ENCODE assay signal across 10 mouse cellular contexts in the genomic region with DNA sequence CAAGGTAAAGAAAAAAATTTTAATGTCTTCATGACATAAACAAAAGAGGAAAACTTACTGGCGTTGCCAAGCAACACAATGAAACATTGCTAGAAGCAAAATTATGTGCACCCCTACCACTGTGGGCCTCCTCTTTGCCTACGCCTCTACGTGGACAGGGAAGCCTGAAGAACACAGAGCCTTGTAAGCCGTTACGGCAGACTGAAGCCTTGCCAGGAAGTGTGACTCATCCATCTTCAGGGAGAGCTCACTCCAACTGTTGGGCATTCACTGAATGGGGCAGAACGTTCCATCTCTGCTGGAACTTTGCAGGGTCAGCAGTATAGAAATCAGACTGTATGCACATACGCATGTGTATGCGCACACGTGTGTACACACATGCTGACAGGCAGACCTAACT. TPM values are rescaled to one million over a fixed set of nuclear protein-coding genes. Genes with fewer than 3 reads are reported as not detected.
DNase-seq lines count a peak whose midpoint lies in the region; ATAC-seq and TF ChIP-seq lines count a peak whose summit lies in the region.
"Had no signal": no experiment of that assay in that cellular context is flagged by ENCODE, and none has a peak within 500 bp of the region (broad histone marks: within the 10 kb centered on the region; RNA-seq: fewer than 3 reads in every experiment).

No protein-coding gene starts in this region.

- H3K9ac ChIP-seq in kidney, postnatal 0 days (ENCODE audit: low read depth, low read length): no peak overlapping the region
- no peak overlapping the region for H3K9ac ChIP-seq in intestine, embryonic 15.5 days
- H3K9ac ChIP-seq: embryonic facial prominence, embryonic 12.5 days; liver, embryonic 13.5 days had no signal

- no peak for TF ChIP-seq POLR2A in myocyte (IDR thresholded peaks at IDR 0.05; ENCODE audit: insufficient read length, low read depth)

- WGBS in kidney, postnatal 0 days: 65% methylated on average over 9 of the region's 9 CpGs
- 45% methylated on average over 9 of the region's 9 CpGs for WGBS in intestine, embryonic 15.5 days

- H3K4me1 ChIP-seq in kidney, postnatal 0 days (replicated peaks; ENCODE audit: insufficient read depth, low read length): peaks cover 14% of the 10 kb centered on the region; the same call in 1 of the 2 replicates
- peaks cover 27% of the 10 kb centered on the region for H3K4me1 ChIP-seq in intestine, embryonic 15.5 days (replicated peaks)

- DNase-seq in kidney, postnatal 0 days (ENCODE audit: low spot score): peak; percentile 35
- DNase-seq in kidney, adult 9 months: no peak
- peak; percentile 25 for DNase-seq in c-Kit-positive CD71-negative TER-119-negative erythroid progenitor cells, embryonic 14.5 days (ENCODE audit: low read depth)
- no peak for DNase-seq in cerebellum, postnatal 4 days (ENCODE audit: low spot score in 2 of 2)
- no peak for DNase-seq in B cell, adult 2 months
- no peak for DNase-seq in embryo, embryonic 11 days
- DNase-seq: liver, embryonic 13.5 days had no signal

- TF ChIP-seq CTCF in kidney, postnatal 0 days (IDR thresholded peaks at IDR 0.05; ENCODE audit: low read depth): no peak

- ATAC-seq in kidney, postnatal 0 days (replicated peaks; ENCODE audit: low FRiP score, low read depth): no peak; the same call in 1 of the 2 replicates
- ATAC-seq in intestine, embryonic 15.5 days: 0 out of 2 replicates have a peak, but pooled peaks have one; percentile 29

- no peak overlapping the region for H3ac ChIP-seq in myocyte (ENCODE audit: control insufficient read depth, insufficient read length)

- no peaks in the 10 kb centered on the region for H3K79me2 ChIP-seq in myocyte (ENCODE audit: control insufficient read depth, insufficient read depth)

- no peak overlapping the region for H3K27ac ChIP-seq in kidney, postnatal 0 days
- no peak overlapping the region for H3K27ac ChIP-seq in intestine, embryonic 15.5 days
- H3K27ac ChIP-seq: embryonic facial prominence, embryonic 12.5 days; liver, embryonic 13.5 days had no signal

- no peaks in the 10 kb centered on the region for H3K27me3 ChIP-seq in kidney, postnatal 0 days (ENCODE audit: insufficient read depth, low read length)
- H3K27me3 ChIP-seq in intestine, embryonic 15.5 days (replicated peaks): no peaks in the 10 kb centered on the region
- H3K27me3 ChIP-seq in myocyte (ENCODE audit: control insufficient read depth, insufficient read depth, insufficient read length): no peaks in the 10 kb centered on the region
- H3K27me3 ChIP-seq: embryonic facial prominence, embryonic 12.5 days had no signal

- no peak overlapping the region for H3K4me3 ChIP-seq in kidney, postnatal 0 days (replicated peaks; ENCODE audit: low read depth, low read length)
- no peak overlapping the region for H3K4me3 ChIP-seq in intestine, embryonic 15.5 days (replicated peaks)
- H3K4me3 ChIP-seq in myocyte: no peak overlapping the region
- H3K4me3 ChIP-seq: embryonic facial prominence, embryonic 12.5 days; liver, embryonic 13.5 days had no signal

- H3K4me2 ChIP-seq in kidney, postnatal 0 days (ENCODE audit: low read length): no peak overlapping the region
- H3K4me2 ChIP-seq in intestine, embryonic 15.5 days (replicated peaks): no peak overlapping the region
- peak overlapping the region; percentile 5 for H3K4me2 ChIP-seq in myocyte (ENCODE audit: low read depth)
- H3K4me2 ChIP-seq: embryonic facial prominence, embryonic 12.5 days; liver, embryonic 13.5 days had no signal

- no peaks in the 10 kb centered on the region for H3K36me3 ChIP-seq in kidney, postnatal 0 days (ENCODE audit: insufficient read depth, low read length)
- H3K36me3 ChIP-seq in intestine, embryonic 15.5 days: no peaks in the 10 kb centered on the region
- H3K36me3 ChIP-seq in myocyte (ENCODE audit: control insufficient read depth, insufficient read depth): no peaks in the 10 kb centered on the region
- H3K36me3 ChIP-seq: embryonic facial prominence, embryonic 12.5 days; liver, embryonic 13.5 days had no signal

- no peaks in the 10 kb centered on the region for H3K9me3 ChIP-seq in kidney, postnatal 0 days (replicated peaks; ENCODE audit: low read length)
- H3K9me3 ChIP-seq in intestine, embryonic 15.5 days: no peaks in the 10 kb centered on the region
- H3K9me3 ChIP-seq: embryonic facial prominence, embryonic 12.5 days; liver, embryonic 13.5 days had no signal

TF ChIP-seq in myocyte, 11 proteins besides CTCF, POLR2A, EP300 and RAD21:
- no peak for TF ChIP-seq MYOD1 (IDR thresholded peaks at IDR 0.05; ENCODE audit: control insufficient read depth in 1 of 3, insufficient read length in 2 of 3, low read depth in 2 of 3)
- TF ChIP-seq MYOG (IDR thresholded peaks at IDR 0.05; ENCODE audit: control insufficient read depth in 1 of 3, insufficient read depth in 1 of 3, insufficient read length in 2 of 3, low read depth in 2 of 3): no peak
- no peak for TF ChIP-seq TCF3 (IDR thresholded peaks at IDR 0.05; ENCODE audit: insufficient read length, low read depth)
- no peak for TF ChIP-seq REST (IDR thresholded peaks at IDR 0.05; ENCODE audit: insufficient read depth, insufficient read length)
- no peak for TF ChIP-seq CEBPB (IDR thresholded peaks at IDR 0.05; ENCODE audit: insufficient read depth, poor library complexity, severe bottlenecking)

RNA-seq across cellular contexts. Expression of gene Tlr5, which starts 3.3 kb away (rescaled TPM):
- 0.74 and 1.2 TPM in 2 replicates for polyA plus RNA-seq in kidney, postnatal 0 days (2015; fragmentation: Nextera tagmentation; extraction: Ambion mirVana)
- 4.0 and 4.4 TPM in 2 replicates for polyA plus RNA-seq in intestine, embryonic 15.5 days (2015; fragmentation: Nextera tagmentation; extraction: Ambion mirVana)
- not detected for polyA plus RNA-seq in myocyte (2012; fragmentation: generic; extraction: Trizol)

Comparison
In these comparisons a context has a peak if more than half of its experiments do, and no peak if none do; other contexts are left out.
1. DNase-seq: peak in kidney, postnatal 0 days (single experiment) and c-Kit-positive CD71-negative TER-119-negative erythroid progenitor cells, embryonic 14.5 days (single experiment); none in kidney, adult 9 months (single experiment), cerebellum, postnatal 4 days (0 of 2), B cell, adult 2 months (0 of 2) and embryo, embryonic 11 days (single experiment).